Mouse (Mus musculus) gastrocnemius, postnatal 10 days (tissue): ENCODE data around the gene Olfr73. TPM values are rescaled to one million over a fixed set of nuclear protein-coding genes. Genes with fewer than 3 reads are reported as not detected.
"Not testable (repeated sequence)": the region's sequence is repeated elsewhere in the genome, so short reads cannot be mapped to it uniquely, and the experiment has no call there.

Experiments
- DNase-seq: peaks from one replicate; pipeline ENCODE4 v3.0.0; 2021; ENCODE audit warnings: mixed read lengths
- long read RNA-seq, 2 experiments: library from polyadenylated mRNA; stranded (forward); transcript quantifications; one replicate each; pipeline ENCODE4 v2.0.0; 2021
- total RNA-seq, 2 experiments: library from RNA; stranded (reverse); gene quantifications; 2 replicates each; pipeline ENCODE4 v1.2.3; 2021

Gene Olfr73
- not detected for total RNA-seq
- long read RNA-seq, experiment 1 = 0 reads
- long read RNA-seq, experiment 2 = 0 reads

DNA sequence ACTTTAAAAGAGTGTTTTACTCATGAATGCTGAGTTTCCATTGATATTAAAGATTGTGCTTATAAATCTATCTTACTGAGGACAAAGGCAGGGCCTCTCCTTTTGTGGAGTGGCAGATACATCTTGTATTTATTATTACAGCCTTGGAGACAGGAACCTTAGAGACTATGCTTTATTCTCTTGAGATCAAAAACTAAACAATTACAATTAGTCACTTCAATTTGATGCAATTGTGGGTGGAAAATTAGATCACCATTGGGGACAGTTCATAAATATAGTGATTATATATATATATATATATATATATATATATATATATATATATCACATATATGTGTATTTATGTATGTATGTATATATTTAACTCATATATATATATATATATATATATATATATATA is at the start of gene Olfr73:
Gene Olfr73, minus strand, starts transcription at position 101 of the 400 bp plus-strand sequence.
- DNase-seq = no peak

DNA sequence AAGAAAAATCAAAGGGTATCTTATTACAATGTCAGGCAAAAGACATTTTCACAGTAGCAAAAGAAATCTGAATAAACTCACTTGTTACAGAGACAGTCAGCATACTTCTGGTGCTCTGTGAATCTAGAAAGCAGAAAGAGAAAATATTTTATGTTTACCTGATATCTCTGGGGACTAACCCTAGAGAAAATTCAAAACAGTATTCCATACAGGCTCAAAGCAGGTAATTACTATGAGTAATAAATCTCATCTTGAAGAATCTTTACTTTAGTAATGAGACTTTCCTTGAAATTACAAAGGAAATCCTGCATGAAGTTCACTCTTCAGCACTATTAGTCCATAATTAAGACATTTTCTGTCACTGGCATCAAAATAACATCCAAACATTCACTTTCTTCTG is 34.2 kb upstream of the Olfr73 start, which contains the start of gene Olfr1163:
Gene Olfr1163, minus strand, starts transcription at position 101 of the 400 bp plus-strand sequence.
- DNase-seq = no peak

DNA sequence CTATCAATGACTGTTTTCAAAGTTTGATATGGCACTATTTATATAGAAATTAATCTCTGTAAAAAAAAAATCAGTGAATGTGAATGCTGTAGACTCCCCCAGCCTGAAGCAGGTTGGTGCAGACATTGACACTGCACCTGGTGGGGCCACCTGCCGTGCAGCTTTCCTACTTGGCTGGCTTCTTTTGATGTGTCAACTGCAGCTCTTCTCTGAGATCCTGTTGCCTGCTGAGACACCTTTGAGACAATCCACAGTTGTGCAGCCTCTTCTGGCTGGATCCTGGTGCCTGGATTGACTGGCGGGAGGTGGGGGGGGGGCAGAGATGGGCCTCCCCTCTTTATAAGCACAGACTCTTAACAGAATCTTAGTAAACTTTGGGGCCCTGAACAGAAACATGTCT is 26.1 kb upstream of the Olfr73 start:
- no peak for DNase-seq

DNA sequence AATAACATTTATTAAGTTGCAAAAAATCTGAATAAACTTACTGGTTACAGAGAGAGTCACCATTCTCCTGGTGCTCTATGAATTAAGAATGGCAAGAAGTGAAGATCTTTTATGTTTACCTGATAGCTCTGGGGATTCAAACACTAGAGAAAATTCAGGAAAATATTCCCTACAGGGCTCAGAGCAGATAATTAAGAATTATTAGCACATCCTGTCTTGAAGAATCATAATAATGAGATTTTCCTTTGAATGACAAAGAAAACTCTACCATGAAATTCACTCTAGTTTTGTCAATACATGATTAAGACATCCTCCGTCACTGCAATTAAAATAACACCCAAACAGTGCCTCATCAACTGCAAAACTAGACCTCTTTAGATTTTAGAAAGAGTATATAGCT is 13.5 kb upstream of the Olfr73 start, which contains the start of gene Olfr1162:
Gene Olfr1162, minus strand, starts transcription at position 101 of the 400 bp plus-strand sequence.
- no peak for DNase-seq

DNA sequence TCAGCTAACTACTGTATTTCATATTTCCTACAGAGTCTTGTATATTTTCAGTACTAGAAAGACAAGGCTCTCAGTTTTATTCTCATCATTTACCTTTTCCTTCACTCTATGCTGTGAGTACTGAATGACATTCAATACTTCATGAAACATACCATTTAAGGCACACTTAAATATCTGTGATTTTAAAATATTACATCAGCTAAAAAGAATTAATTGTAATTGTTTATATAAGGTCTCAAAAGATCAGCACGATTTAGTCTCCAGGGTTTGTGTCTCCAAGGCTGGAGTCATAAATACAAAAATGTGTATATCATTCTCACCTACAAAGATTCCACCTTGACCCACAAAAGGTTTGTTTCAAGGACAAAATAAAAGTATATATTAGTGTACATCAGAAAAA is 15.0 kb downstream of the Olfr73 start, which contains the start of gene Olfr1161:
Gene Olfr1161, plus strand, starts transcription at position 301 of the 400 bp plus-strand sequence.
- not testable (repeated sequence) for DNase-seq

DNA sequence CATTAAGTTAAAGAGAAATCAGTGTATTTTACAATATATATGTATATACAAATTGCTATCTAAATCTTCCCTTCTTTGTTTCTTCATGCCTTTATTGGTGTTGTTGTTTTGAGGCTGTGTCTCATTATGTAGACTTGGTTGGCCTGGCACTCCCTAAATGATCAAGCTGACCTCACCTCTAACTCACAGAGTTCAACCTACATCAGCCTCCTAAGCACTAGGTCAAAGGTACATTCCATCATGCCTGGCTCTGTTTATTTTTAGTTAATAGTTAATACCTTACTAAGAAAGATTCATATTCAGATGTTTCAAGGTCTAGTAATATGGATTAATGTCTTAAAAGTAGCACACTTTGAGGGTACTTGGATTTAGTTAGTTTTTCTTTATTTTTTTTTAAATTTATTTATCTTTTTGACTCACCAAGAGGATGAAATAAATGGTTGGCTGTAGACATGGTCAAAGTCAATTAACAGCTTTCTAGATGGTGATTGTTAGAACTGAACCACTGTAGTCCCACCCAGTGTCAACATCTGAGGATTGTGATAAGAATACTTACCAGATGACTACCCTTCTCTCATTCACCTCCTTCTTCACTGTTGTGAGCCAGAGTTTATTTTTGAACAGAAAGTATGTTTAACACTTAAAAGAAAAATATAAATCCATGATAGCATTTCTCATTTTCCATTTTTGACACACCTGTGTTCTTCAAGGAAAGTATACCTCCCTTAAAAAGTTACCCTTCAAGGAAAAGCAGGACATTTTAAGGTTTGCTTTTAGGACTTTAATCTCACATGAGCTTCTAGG is 29.8 kb downstream of the Olfr73 start, which contains the start of gene Olfr1160:
Gene Olfr1160, minus strand, starts transcription at position 754 of the 804 bp plus-strand sequence.
- no peak for DNase-seq

DNA sequence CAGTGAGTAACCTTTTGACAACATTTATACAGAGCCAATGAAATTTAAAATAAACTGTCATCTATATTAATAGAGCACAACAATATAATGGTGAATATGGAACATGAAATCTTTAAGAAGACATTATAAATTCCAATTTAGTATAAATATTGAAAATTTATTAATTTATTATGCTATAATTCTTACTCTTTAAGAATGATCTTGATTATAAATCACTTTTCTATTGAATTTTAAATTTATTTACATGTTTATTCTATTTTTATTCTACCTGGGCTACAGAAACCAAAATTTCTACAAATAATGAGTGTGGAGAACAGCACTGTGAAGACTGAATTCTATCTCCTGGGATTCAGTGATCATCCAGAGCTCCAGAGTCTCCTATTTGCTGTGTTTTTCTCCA is 47.7 kb downstream of the Olfr73 start, which contains the start of gene Olfr1158:
Gene Olfr1158, plus strand, starts transcription at position 301 of the 400 bp plus-strand sequence.
- DNase-seq = no peak

Other genes starting within 250 kb of the Olfr73 start
- gene Olfr1143, start 237.1 kb downstream of the Olfr73 start, total RNA-seq = not detected
- not detected for gene Olfr1145, start 227.9 kb downstream of the Olfr73 start, total RNA-seq
- gene Olfr1148, start 207.2 kb downstream of the Olfr73 start, total RNA-seq = not detected
- not detected for gene Olfr1150-ps1, start 193.7 kb downstream of the Olfr73 start, total RNA-seq
- gene Olfr1151, start 181.8 kb downstream of the Olfr73 start, total RNA-seq = not detected
- gene Olfr1152, start 171.2 kb downstream of the Olfr73 start, total RNA-seq = not detected
- gene Olfr1153, start 142.7 kb downstream of the Olfr73 start, total RNA-seq = not detected
- not detected for gene Olfr1154, start 132.5 kb downstream of the Olfr73 start, total RNA-seq
- gene Olfr1155, start 92.6 kb downstream of the Olfr73 start, total RNA-seq = not detected
- gene Olfr1156, start 84.6 kb downstream of the Olfr73 start, total RNA-seq = not detected
- not detected for gene Olfr1157, start 69.4 kb downstream of the Olfr73 start, total RNA-seq
- gene Olfr74, start 63.0 kb downstream of the Olfr73 start, total RNA-seq = not detected
- not detected for gene Olfr1158, start 47.6 kb downstream of the Olfr73 start, total RNA-seq
- not detected for gene Olfr1160, start 29.4 kb downstream of the Olfr73 start, total RNA-seq
- not detected for gene Olfr1161, start 14.9 kb downstream of the Olfr73 start, total RNA-seq
- not detected for gene Olfr1162, start 13.4 kb upstream of the Olfr73 start, total RNA-seq
- not detected for gene Olfr1163, start 34.1 kb upstream of the Olfr73 start, total RNA-seq
- gene Olfr1164, start 56.3 kb upstream of the Olfr73 start, total RNA-seq = not detected
- gene Olfr1166, start 90.6 kb upstream of the Olfr73 start, total RNA-seq = not detected
- not detected for gene Olfr1167, start 117.5 kb upstream of the Olfr73 start, total RNA-seq
- not detected for gene Olfr1168, start 144.2 kb upstream of the Olfr73 start, total RNA-seq
- not detected for gene Olfr1170, start 190.6 kb upstream of the Olfr73 start, total RNA-seq
- not detected for gene Olfr1173, start 242.2 kb upstream of the Olfr73 start, total RNA-seq